Mouse (Mus musculus): Measurements from ENCODE around the gene Banf1. TPM values are rescaled to one million over a fixed set of nuclear protein-coding genes. Genes with fewer than 3 reads are reported as not detected.

Banf1 gene
- total RNA-seq, 2 experiments from 2014 or later: 122 to 144 TPM

- H3K27ac ChIP-seq: no peak overlapping the region
- no peak for DNase-seq
- TF ChIP-seq CTCF (IDR thresholded peaks at IDR 0.05): no peak
- intact Hi-C loops (cut with DNase I): no loop called here
- H3K4me3 ChIP-seq: no peak overlapping the region
Measured at GRCm38 (mm10) chr19:5395371-5395770, 28.4 kb upstream of the Banf1 start.

GRCm38 (mm10) chr19:5394168-5394567 lies 27.2 kb upstream of the Banf1 start:
- Histone ChIP-seq H3K27ac (no peak overlapping the region), H3K4me3 (no peak overlapping the region)
- TF ChIP-seq CTCF (IDR thresholded peaks at IDR 0.05): no peak
- intact Hi-C loops (cut with DNase I): no loop called here
- no peak for DNase-seq

GRCm38 (mm10) chr19:5392892-5393291 lies 25.9 kb upstream of the Banf1 start:
- TF ChIP-seq CTCF (IDR thresholded peaks at IDR 0.05): no peak
- no peak overlapping the region for H3K27ac ChIP-seq
- DNase-seq: no peak
- intact Hi-C loops (cut with DNase I): no loop called here
- no peak overlapping the region for H3K4me3 ChIP-seq

GRCm38 (mm10) chr19:5390416-5390815 lies 23.4 kb upstream of the Banf1 start:
- intact Hi-C loops (cut with DNase I): no loop called here
- peak overlapping the region; percentile 94; the same call in 1 of the 2 replicates for H3K27ac ChIP-seq
- H3K4me3 ChIP-seq: peak overlapping the region; percentile 86
- TF ChIP-seq CTCF (IDR thresholded peaks at IDR 0.05): no peak
- DNase-seq: no peak

- no peak for DNase-seq
- intact Hi-C loops (cut with DNase I): no loop called here
- H3K4me3 ChIP-seq: peak overlapping the region; percentile 86
- peak overlapping the region; percentile 94 for H3K27ac ChIP-seq
- TF ChIP-seq CTCF (IDR thresholded peaks at IDR 0.05): no peak
Measured at GRCm38 (mm10) chr19:5389647-5390046, 22.7 kb upstream of the Banf1 start.

DNA sequence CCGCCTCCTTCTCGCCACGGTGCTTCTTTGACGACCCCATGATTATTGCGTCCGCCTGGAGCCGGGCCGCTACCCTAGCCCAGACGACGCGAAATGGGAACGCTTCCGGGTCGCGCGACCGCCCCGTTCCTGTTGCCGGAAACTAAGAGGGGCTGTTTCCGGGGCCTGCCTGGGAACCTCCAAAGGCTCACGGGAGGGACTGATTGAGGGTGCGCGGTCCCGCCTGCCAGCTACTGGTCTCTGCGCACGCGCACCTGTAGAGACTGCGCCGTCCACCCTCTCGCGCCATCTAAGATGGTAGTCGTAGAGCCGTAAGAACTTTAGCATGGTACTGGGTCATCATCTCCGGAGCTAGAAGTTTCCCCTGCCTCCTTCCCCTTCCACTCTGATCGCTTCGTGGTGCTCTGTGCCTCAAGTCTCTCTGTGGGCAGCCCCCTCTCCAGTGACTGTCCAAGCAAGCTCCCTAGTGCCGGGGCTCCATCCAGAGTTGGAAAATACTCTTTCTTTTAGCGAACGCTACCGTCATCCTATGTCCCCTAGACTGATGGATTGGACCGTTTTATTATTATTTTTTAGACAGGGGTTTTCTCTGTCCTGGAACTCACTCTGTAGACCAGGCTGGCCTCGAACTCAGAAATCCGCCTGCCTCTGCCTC lies 21.7 kb upstream of the Banf1 start, which contains the start of gene Sart1:
TSS of gene Sart1 (minus strand) at position 116 of the 655 bp plus-strand sequence.
- Histone ChIP-seq H3K4me3 (peak within 1 kb of the TSS; percentile 86), H3K27ac (peak within 1 kb of the TSS; percentile 94)
- peak; percentile 98 for DNase-seq
- TF ChIP-seq CTCF (IDR thresholded peaks at IDR 0.05): no peak
- intact Hi-C loops (cut with DNase I): loop anchor here (1.0 kb wide), 1 partner anchor 22 kb away; the partner anchor contains the start of gene Eif1ad

GRCm38 (mm10) chr19:5388011-5388441 lies 21.1 kb upstream of the Banf1 start:
- Histone ChIP-seq H3K4me3 (peak overlapping the region; percentile 86), H3K27ac (peak overlapping the region; percentile 94)
- no peak for TF ChIP-seq CTCF (IDR thresholded peaks at IDR 0.05)
- DNase-seq: peak; percentile 47
- intact Hi-C loops (cut with DNase I): loop anchor here (1.0 kb wide), 1 partner anchor 22 kb away; the partner anchor contains the start of gene Eif1ad

- DNase-seq: no peak
Measured at GRCm38 (mm10) chr19:5384715-5385114, 17.7 kb upstream of the Banf1 start.

DNA sequence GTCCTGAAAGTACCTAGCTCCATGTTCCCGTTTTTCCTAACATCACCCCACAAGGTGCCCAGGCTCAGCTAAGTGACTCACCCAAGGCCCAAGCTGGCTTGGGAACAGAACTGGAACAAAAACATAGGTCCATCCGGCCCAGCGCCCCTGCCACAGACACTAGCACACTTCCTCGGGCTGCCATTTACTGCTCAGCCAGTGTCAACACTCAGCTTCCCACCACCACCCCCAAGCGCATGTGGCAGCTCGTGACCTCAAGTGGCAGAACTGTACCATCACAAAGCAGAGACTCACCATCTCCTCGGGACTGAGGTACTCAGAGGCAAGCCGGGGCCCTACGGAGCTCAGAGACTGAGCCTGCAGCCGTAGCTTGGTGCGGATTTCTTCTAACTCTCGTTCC lies 16.4 kb upstream of the Banf1 start:
- intact Hi-C loops (cut with DNase I): no loop called here

More at GRCm38 (mm10) chr19:5384715-5385114, 17.7 kb upstream of the Banf1 start:
- no peak overlapping the region for H3K27ac ChIP-seq
- no peak overlapping the region for H3K4me3 ChIP-seq
- TF ChIP-seq CTCF (IDR thresholded peaks at IDR 0.05): no peak
- intact Hi-C loops (cut with DNase I): no loop called here

GRCm38 (mm10) chr19:5377446-5377845 lies 10.5 kb upstream of the Banf1 start:
- intact Hi-C loops (cut with DNase I): no loop called here
- Histone ChIP-seq H3K27ac (no peak overlapping the region), H3K4me3 (no peak overlapping the region)
- no peak for TF ChIP-seq CTCF (IDR thresholded peaks at IDR 0.05)
- no peak for DNase-seq

More for the DNA sequence above, 16.4 kb upstream of the Banf1 start:
- no peak for TF ChIP-seq CTCF (IDR thresholded peaks at IDR 0.05)
- no peak overlapping the region for H3K4me3 ChIP-seq
- no peak overlapping the region for H3K27ac ChIP-seq
- DNase-seq: no peak

GRCm38 (mm10) chr19:5374748-5375147 lies 7.8 kb upstream of the Banf1 start:
- intact Hi-C loops (cut with DNase I): no loop called here
- TF ChIP-seq CTCF (IDR thresholded peaks at IDR 0.05): no peak
- no peak for DNase-seq
- Histone ChIP-seq H3K27ac (no peak overlapping the region), H3K4me3 (no peak overlapping the region)

DNA sequence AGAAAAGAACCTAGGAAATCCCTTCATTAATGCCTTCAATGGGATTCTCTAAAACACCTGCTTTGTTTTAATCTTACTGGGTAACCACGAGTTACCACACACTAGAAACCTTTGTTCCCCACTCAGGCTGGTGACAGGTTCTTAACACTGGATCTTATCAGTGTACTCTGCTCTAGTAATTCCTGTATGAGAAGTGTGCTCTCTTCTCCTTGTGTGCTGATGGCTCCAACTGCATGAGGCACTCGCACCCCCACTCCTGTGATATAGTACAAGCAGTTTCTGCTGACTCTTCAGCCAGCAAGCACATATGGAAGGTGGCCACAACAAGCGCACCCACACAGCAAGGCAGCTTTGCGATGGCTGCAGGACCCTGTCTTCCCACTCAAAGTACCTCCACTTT lies 7.2 kb upstream of the Banf1 start:
- intact Hi-C loops (cut with DNase I): no loop called here
- no peak for TF ChIP-seq CTCF (IDR thresholded peaks at IDR 0.05)
- no peak overlapping the region for H3K4me3 ChIP-seq
- DNase-seq: no peak
- H3K27ac ChIP-seq: no peak overlapping the region

DNA sequence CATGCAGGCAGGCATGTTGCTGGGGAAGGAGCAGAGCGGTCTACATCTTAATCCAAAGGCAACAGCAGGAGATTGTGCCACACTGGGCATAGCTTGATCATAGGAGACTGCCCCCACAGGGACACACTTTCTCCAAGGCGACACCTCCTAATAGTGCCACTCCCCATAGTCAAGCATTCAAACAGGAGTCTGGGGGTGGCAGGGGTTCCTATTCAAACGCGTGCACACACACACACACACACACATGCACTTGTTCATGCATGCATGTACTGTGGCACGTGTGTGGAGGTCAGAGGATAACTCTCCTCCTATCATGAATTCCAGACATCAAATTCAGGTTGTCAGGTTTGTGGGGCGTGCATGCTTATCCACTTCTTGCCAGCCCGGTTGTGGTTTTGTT lies 5.8 kb upstream of the Banf1 start:
- no peak for DNase-seq
- intact Hi-C loops (cut with DNase I): no loop called here
- H3K27ac ChIP-seq: no peak overlapping the region
- no peak overlapping the region for H3K4me3 ChIP-seq
- TF ChIP-seq CTCF (IDR thresholded peaks at IDR 0.05): no peak

DNA sequence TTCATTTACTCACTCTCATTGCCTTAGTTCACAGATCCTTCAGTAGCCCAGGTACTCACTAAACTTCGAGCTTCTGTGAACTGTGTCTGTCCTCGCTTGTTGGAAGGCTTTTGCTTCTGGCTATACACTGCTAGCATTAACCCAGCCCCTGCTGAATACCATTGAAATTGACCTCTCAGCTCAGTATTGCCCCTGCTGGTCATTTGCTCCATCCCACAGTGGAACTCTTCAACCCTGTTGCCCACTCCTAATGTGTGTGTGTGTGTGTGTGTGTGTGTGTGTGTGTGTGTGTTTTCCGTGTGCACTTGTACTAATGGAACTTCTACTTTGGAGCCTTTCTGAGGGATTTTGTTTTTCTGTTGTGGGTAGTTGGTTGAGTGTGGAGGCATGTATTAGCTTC lies 4.0 kb upstream of the Banf1 start:
- H3K27ac ChIP-seq: no peak overlapping the region
- intact Hi-C loops (cut with DNase I): no loop called here
- no peak overlapping the region for H3K4me3 ChIP-seq
- no peak for TF ChIP-seq CTCF (IDR thresholded peaks at IDR 0.05)
- DNase-seq: no peak
